ENCODE assay signal across 8 mouse cellular contexts in genomic region chr4:70409994-70410721, GRCm38 (mm10). TPM values are rescaled to one million over a fixed set of nuclear protein-coding genes. Genes with fewer than 3 reads are reported as not detected.
A peak's percentile ranks its signal among the peaks of the same experiment; 100 is the strongest.
DNase-seq lines count a peak whose midpoint lies in the region; ATAC-seq and TF ChIP-seq lines count a peak whose summit lies in the region.

Gene Cdk5rap2, minus strand, starts transcription at chr4:70410443.

- no peak for TF ChIP-seq CTCF in ES-Bruce4 (IDR thresholded peaks at IDR 0.05; ENCODE audit: low read depth, low read length)
- peak; percentile 31 for TF ChIP-seq CTCF in liver, postnatal 0 days (IDR thresholded peaks at IDR 0.05; ENCODE audit: low read depth)

- H3K4me2 ChIP-seq in forebrain, embryonic 13.5 days, result peak within 1 kb of the TSS; percentile 69
- H3K4me2 ChIP-seq in liver, postnatal 0 days (ENCODE audit: low read depth, low read length), result peak within 1 kb of the TSS; percentile 91
- peak within 1 kb of the TSS; percentile 63 for H3K4me2 ChIP-seq in neural tube, embryonic 14.5 days (ENCODE audit: low read depth, low read length)

- H3K9ac ChIP-seq in ES-Bruce4 (ENCODE audit: low read depth, poor library complexity, severe bottlenecking), result peak within 1 kb of the TSS; percentile 79
- peak within 1 kb of the TSS; percentile 85 for H3K9ac ChIP-seq in forebrain, embryonic 13.5 days
- H3K9ac ChIP-seq in liver, postnatal 0 days (replicated peaks), result peak within 1 kb of the TSS; percentile 81
- H3K9ac ChIP-seq in neural tube, embryonic 14.5 days (replicated peaks; ENCODE audit: low read depth, low read length), result peak within 1 kb of the TSS; percentile 76

- no peaks in the 10 kb centered on the region for H3K27me3 ChIP-seq in ES-Bruce4 (ENCODE audit: control insufficient read depth, insufficient read depth, low read length, poor library complexity, severe bottlenecking)
- H3K27me3 ChIP-seq in forebrain, embryonic 13.5 days, result no peaks in the 10 kb centered on the region
- no peaks in the 10 kb centered on the region for H3K27me3 ChIP-seq in liver, postnatal 0 days (ENCODE audit: insufficient read depth, low read length)
- no peaks in the 10 kb centered on the region for H3K27me3 ChIP-seq in neural tube, embryonic 14.5 days (ENCODE audit: control insufficient read depth, insufficient read depth, low read length)

- no peaks in the 10 kb centered on the region for H3K9me3 ChIP-seq in ES-Bruce4 (replicated peaks; ENCODE audit: control insufficient read depth, insufficient read depth, low read length, poor library complexity, severe bottlenecking)
- H3K9me3 ChIP-seq in forebrain, embryonic 13.5 days (replicated peaks), result no peaks in the 10 kb centered on the region
- no peaks in the 10 kb centered on the region for H3K9me3 ChIP-seq in liver, postnatal 0 days (ENCODE audit: low read length)
- H3K9me3 ChIP-seq in neural tube, embryonic 14.5 days (ENCODE audit: control insufficient read depth, low read length), result no peaks in the 10 kb centered on the region

- no peaks in the 10 kb centered on the region for H3K36me3 ChIP-seq in ES-Bruce4 (ENCODE audit: control insufficient read depth, insufficient read depth, low read length, poor library complexity, severe bottlenecking)
- H3K36me3 ChIP-seq in forebrain, embryonic 13.5 days (ENCODE audit: poor library complexity, severe bottlenecking), result no peaks in the 10 kb centered on the region
- H3K36me3 ChIP-seq in liver, postnatal 0 days (replicated peaks; ENCODE audit: insufficient read depth, low read length), result no peaks in the 10 kb centered on the region
- H3K36me3 ChIP-seq in neural tube, embryonic 14.5 days (ENCODE audit: control insufficient read depth, insufficient read depth, low read length), result no peaks in the 10 kb centered on the region

- no peak for TF ChIP-seq POLR2A in ES-Bruce4 (IDR thresholded peaks at IDR 0.05; ENCODE audit: insufficient read depth, low read length)

- TF ChIP-seq EP300 in ES-Bruce4 (IDR thresholded peaks at IDR 0.05; ENCODE audit: insufficient read depth, low read depth, low read length), result peak; percentile 41; the same call in 1 of the 2 replicates
- peak; percentile 60; the same call in 1 of the 2 replicates for TF ChIP-seq EP300 in liver, postnatal 0 days (IDR thresholded peaks at IDR 0.05; ENCODE audit: low read depth)

- peak; percentile 97 for ATAC-seq in cerebellum, adult (ENCODE audit: insufficient number of reproducible peaks, low FRiP score, low TSS enrichment)
- peak; percentile 99 for ATAC-seq in forebrain, embryonic 13.5 days
- ATAC-seq in liver, postnatal 0 days, result peak; percentile 100
- peak; percentile 98 for ATAC-seq in neural tube, embryonic 14.5 days (ENCODE audit: low read depth)

- peak within 1 kb of the TSS; percentile 28; the same call in 1 of the 2 replicates for H3K27ac ChIP-seq in ES-Bruce4 (ENCODE audit: insufficient read depth, low read length)
- H3K27ac ChIP-seq in forebrain, embryonic 13.5 days, result peak within 1 kb of the TSS; percentile 65
- peak within 1 kb of the TSS; percentile 45 for H3K27ac ChIP-seq in liver, postnatal 0 days (ENCODE audit: low read depth)
- H3K27ac ChIP-seq in neural tube, embryonic 14.5 days (ENCODE audit: low read depth, low read length), result peak within 1 kb of the TSS; percentile 73

- peak; percentile 97 to 98 for DNase-seq in heart, postnatal 10 days
- peak; percentile 87 for DNase-seq in large intestine, adult 2 months (ENCODE audit: low read depth, low spot score)
- DNase-seq in liver, postnatal 0 days, result peak; percentile 96
- DNase-seq in testis, postnatal 10 days (ENCODE audit: low spot score), result peak; percentile 94

- peak within 1 kb of the TSS; percentile 96 for H3K4me3 ChIP-seq in ES-Bruce4 (ENCODE audit: low read depth, low read length)
- peak within 1 kb of the TSS; percentile 59 for H3K4me3 ChIP-seq in forebrain, embryonic 13.5 days
- peak within 1 kb of the TSS; percentile 89 for H3K4me3 ChIP-seq in liver, postnatal 0 days (ENCODE audit: low read depth, low read length)
- peak within 1 kb of the TSS; percentile 70 for H3K4me3 ChIP-seq in neural tube, embryonic 14.5 days (ENCODE audit: low read depth, low read length)

- WGBS in forebrain, embryonic 13.5 days, result under 1% methylated on average over 50 of the region's 55 CpGs
- WGBS in large intestine, adult 2 months, result under 1% methylated on average over 55 of the region's 55 CpGs
- WGBS in liver, postnatal 0 days (ENCODE audit: insufficient replicate concordance), result under 1% methylated on average over 55 of the region's 55 CpGs
- WGBS in neural tube, embryonic 14.5 days, result under 1% methylated on average over 48 of the region's 55 CpGs

- H3K4me1 ChIP-seq in ES-Bruce4 (ENCODE audit: control insufficient read depth, insufficient read depth, low read length), result peaks cover 2% of the 10 kb centered on the region
- peaks cover 38% of the 10 kb centered on the region for H3K4me1 ChIP-seq in forebrain, embryonic 13.5 days
- H3K4me1 ChIP-seq in liver, postnatal 0 days (ENCODE audit: insufficient read depth), result peaks cover 3% of the 10 kb centered on the region; the same call in 1 of the 2 replicates
- peaks cover 14% of the 10 kb centered on the region; the same call in 1 of the 2 replicates for H3K4me1 ChIP-seq in neural tube, embryonic 14.5 days (ENCODE audit: control insufficient read depth, insufficient read depth, low read length)

- intact Hi-C loops in heart, postnatal 10 days (cut with DNase I), result loop anchor here (2.0 kb wide), 1 partner anchor 125 kb away; the partner anchor contains the start of gene Megf9

RNA-seq across cellular contexts. Expression of gene Cdk5rap2, which starts in this region (rescaled TPM):
- polyA plus RNA-seq in ES-Bruce4 (2011; ENCODE audit: insufficient read depth, insufficient read length, low read depth, missing spikeins), result 38.8 and 39.7 TPM in 2 replicates
- 15.9 and 19.0 TPM in 2 replicates for polyA plus RNA-seq in forebrain, embryonic 13.5 days (2015; fragmentation: Nextera tagmentation; extraction: Ambion mirVana)
- total RNA-seq in heart, postnatal 10 days (2021), result 10 to 100 TPM in 1 of 2 experiments, 1 to 10 TPM in 1; 8.0 to 11.9 TPM
- polyA plus RNA-seq in large intestine, adult 2 months (2012; rRNA removed), result 3.3 and 3.6 TPM in 2 replicates
- 3.3 and 3.4 TPM in 2 replicates for polyA plus RNA-seq in liver, postnatal 0 days (2015; fragmentation: Nextera tagmentation; extraction: Ambion mirVana)
- polyA plus RNA-seq in neural tube, embryonic 14.5 days (2014; fragmentation: Nextera tagmentation; extraction: Ambion mirVana), result 10.9 and 15.6 TPM in 2 replicates

Comparison
In these comparisons a context has a peak if more than half of its experiments do, and no peak if none do; other contexts are left out.
1. Peak in every context shown above with its lines: DNase-seq, ATAC-seq, H3K4me3 ChIP-seq and H3K27ac ChIP-seq.